Mouse (Mus musculus): ENCODE measurements around the gene Stxbp5. TPM values are rescaled to one million over a fixed set of nuclear protein-coding genes. Genes with fewer than 3 reads are reported as not detected.

Gene Stxbp5
- total RNA-seq, 2 experiments from 2014 or later = 20.1 to 27.7 TPM

- DNase-seq (ENCODE audit: low spot score in 2 of 2) = no peak
Measured at GRCm38 (mm10) chr10:9760264-9760663, 140.6 kb downstream of the Stxbp5 start.

DNA sequence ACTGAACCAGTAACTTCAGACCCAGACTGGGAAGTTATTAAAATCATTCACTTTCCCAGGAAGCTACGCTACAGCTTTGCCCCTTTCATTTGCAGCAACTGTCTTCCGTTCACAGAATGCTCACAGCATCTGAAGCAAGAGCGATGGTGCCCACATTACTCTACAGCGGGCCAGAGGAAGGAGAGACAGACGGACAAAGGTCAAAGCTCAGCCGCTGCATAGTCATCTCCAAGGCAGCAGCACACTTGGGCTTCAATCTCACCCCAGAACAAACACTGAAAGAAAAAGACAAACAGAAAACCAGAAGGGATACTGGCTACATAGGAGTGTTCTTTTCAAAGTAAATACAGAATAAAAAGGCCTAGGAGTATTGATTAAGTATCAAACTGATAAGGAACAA lies 144.3 kb downstream of the Stxbp5 start:
- no peak for DNase-seq (ENCODE audit: low spot score in 2 of 2)

DNA sequence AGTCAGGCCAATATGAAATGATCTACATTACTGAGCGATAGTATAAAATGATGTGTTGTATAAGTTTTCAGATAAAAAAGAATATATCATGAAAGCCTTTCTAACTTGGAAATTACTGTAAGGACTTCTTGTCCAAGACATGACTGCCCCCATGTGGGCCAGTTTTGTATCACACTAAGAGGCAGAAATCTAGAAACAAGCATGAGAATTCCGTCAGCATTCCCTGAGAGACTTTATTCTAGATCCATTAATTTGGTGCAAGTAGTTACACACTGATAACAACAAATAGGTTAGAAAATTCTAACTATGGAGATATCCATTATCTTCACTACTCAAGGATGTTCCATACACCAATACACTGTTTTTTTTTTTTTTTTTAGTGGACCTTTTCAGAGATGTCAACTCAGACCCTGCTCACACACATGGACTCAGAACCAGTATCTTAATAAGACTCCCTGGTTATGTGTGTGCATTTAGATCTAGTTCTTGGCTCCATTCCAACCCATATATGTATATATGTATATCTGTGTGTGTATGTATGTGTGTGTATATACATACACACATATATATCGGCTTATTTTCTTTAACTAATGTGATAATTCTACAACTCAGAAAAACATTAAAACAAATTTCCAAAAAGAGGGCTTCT lies 145.9 kb downstream of the Stxbp5 start:
- peak; percentile 51 for DNase-seq (ENCODE audit: low spot score in 2 of 2)

DNA sequence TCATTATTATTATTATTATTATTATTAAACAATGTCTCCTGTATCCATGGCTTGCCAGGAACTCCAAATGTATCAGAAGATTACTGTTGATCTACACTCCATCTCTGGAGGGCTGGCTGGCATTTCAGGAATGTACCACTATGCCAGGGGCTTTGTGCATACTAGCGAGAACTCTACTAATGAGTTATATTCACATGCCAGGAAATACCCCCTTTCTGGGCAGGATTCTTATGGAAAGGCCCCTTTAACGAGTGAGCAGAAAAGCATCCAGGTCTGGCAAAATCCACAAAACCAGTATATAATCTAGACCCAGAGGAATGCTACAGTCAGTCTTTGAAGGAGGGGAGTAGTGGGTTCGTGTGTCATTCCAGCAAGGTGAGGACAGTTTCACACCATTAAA lies 167.0 kb downstream of the Stxbp5 start:
- no peak for DNase-seq (ENCODE audit: low spot score in 2 of 2)

DNA sequence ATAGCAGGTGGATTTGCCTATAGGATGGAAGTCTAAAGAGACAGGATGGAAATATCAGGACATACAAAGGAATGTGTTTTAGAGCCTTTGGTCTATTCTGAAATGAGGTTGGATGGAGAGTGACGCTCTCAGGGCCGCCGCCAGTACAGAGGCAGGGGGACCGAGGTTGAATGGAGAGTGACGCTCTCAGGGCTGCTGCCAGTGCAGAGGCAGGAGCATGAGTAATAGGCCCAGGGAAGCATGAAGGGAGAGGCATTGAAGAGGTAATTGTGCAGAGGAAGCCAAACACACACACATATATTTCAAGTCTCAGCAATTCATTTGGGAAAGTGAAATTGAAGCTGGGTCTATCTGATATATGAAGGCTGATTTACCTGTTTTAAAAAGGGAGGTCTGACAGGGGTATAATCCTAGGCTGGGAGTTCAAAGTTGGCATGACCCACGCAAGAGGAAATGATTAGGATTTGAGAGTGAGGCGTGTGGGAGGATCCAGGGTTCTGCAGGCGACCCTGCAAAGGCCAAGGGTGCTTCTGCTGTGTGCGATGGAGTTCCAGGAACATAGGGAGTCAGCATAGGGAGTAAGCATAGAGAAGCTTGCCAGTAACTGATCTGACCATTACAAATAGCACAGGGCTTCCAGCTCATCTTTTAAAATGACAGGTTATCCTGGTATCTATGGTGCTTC lies 168.7 kb downstream of the Stxbp5 start:
- DNase-seq (ENCODE audit: low spot score in 2 of 2) = no peak

- DNase-seq (ENCODE audit: low spot score in 2 of 2) = no peak
Measured at GRCm38 (mm10) chr10:9722519-9723303, 178.2 kb downstream of the Stxbp5 start.

DNA sequence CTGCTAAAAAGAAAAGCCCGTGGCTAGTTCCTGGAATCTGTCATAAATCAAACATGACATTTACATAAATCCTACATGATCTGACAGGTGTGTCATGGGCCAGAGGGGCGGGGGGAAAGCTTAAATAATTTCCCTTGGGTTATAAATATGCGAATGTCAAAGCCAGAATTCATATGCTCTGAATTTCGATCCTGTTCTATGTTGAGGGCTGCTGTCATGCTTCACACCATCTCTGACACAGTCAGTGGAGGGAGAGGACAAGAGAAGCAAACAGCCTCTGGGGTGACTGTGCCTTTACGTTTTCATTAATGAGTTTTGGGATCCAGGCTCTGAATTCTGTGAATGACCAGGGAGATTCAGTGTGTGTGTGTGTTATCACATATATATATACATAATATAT lies 180.9 kb downstream of the Stxbp5 start:
- no peak for DNase-seq (ENCODE audit: low spot score in 2 of 2)

DNA sequence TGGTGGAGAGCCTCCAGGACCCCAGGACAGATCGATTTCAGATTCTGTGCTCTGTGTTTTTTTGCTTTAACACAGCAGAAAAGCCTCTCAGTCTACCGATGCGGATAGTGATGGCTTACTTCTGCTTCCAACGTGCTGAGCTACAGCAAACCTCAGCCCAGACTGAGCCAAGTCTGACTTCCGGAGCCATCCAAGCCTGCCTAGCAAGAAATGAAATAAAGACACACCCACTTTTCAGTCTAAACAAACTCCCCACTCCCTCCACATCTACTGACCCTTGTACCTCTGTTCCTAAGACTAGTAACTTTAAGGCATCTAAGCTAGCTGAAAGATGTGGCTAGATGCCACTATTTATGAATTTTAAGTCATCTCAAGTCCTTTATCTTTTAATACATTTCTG lies 182.8 kb downstream of the Stxbp5 start:
- DNase-seq (ENCODE audit: low spot score in 2 of 2) = no peak

Other genes starting within 250 kb of the Stxbp5 start
- 1 to 10 TPM; 1.8 to 8.7 TPM for gene Samd5, start 225.9 kb downstream of the Stxbp5 start, total RNA-seq (2021)